Mouse (Mus musculus) liver, embryonic 13.5 days (tissue): ENCODE measurements around the gene Trim23. TPM values are rescaled to one million over a fixed set of nuclear protein-coding genes. Genes with fewer than 3 reads are reported as not detected.

Experiments used
- ATAC-seq: fragments of 200-750 bp; cut with Nextera tagmentation; 2 replicates; pipeline ENCODE4 v1.8.0; 2017; ENCODE audit warnings: low read depth, mild to moderate bottlenecking, moderate number of reproducible peaks, moderate library complexity
- DNase-seq: peaks from one replicate; pipeline ENCODE4 v3.0.0; 2022
- H3K27ac ChIP-seq: fragments of 300-500 bp; sonication (generic); 2 replicates; pipeline ENCODE4 v1.5.1; 2015; ENCODE audit warnings: moderate library complexity, mild to moderate bottlenecking, inconsistent platforms
- H3K27me3 ChIP-seq: fragments of 300-500 bp; sonication (generic); 2 replicates; pipeline ENCODE4 v1.6.1; 2015; ENCODE audit warnings: mild to moderate bottlenecking, inconsistent platforms
- H3K36me3 ChIP-seq: fragments of 300-500 bp; sonication (generic); 2 replicates; pipeline ENCODE4 v1.6.1; 2015; ENCODE audit warnings: mild to moderate bottlenecking, inconsistent platforms
- H3K4me1 ChIP-seq: fragments of 300-500 bp; sonication (generic); replicated peaks from 2 replicates; pipeline ENCODE4 v1.6.1; 2015; ENCODE audit warnings: inconsistent platforms
- H3K4me2 ChIP-seq: fragments of 300-500 bp; sonication (generic); 2 replicates; pipeline ENCODE4 v1.6.1; 2015; ENCODE audit warnings: inconsistent platforms, mild to moderate bottlenecking, moderate library complexity
- H3K4me3 ChIP-seq: fragments of 300-500 bp; sonication (generic); replicated peaks from 2 replicates; pipeline ENCODE4 v1.5.1; 2015; ENCODE audit warnings: mild to moderate bottlenecking, inconsistent platforms
- H3K9ac ChIP-seq: fragments of 300-500 bp; sonication (generic); 2 replicates; pipeline ENCODE4 v1.6.1; 2015; ENCODE audit warnings: mild to moderate bottlenecking, inconsistent platforms
- H3K9me3 ChIP-seq: fragments of 300-500 bp; sonication (generic); replicated peaks from 2 replicates; pipeline ENCODE4 v1.6.1; 2016; ENCODE audit warnings: inconsistent platforms
- WGBS: fragments of 180-500 bp; shearing (Covaris S2); methylation state at CpG from one replicate; pipeline ENCODE4 v1.1.7; 2015; ENCODE audit not compliant: insufficient replicate concordance; 5-methylcytosine and 5-hydroxymethylcytosine counted together
- polyA plus RNA-seq: library from polyadenylated mRNA; unstranded; fragments of >200 nt; fragmentation: Nextera tagmentation; extraction: Ambion mirVana; gene quantifications from 2 replicates; pipeline ENCODE4 v1.2.1, GENCODE M21; 2015

Gene Trim23
- polyA plus RNA-seq = 8.3 and 11.0 TPM in 2 replicates

- Histone ChIP-seq H3K4me2 (peak within 1 kb of the TSS; percentile 74), H3K36me3 (peaks cover 20% of the 10 kb centered on the region), H3K9me3 (no peaks in the 10 kb centered on the region), H3K27ac (peak within 1 kb of the TSS; percentile 92), H3K9ac (peak within 1 kb of the TSS; percentile 90), H3K4me1 (peaks cover 26% of the 10 kb centered on the region), H3K27me3 (no peaks in the 10 kb centered on the region), H3K4me3 (peak within 1 kb of the TSS; percentile 86)
- ATAC-seq (peak; percentile 98), DNase-seq (peak; percentile 94)
- WGBS = under 1% methylated on average over 38 of the region's 38 CpGs
These were observed at the start of gene Trim23 for GRCm38 (mm10) chr13:104178650-104179121. Gene Trim23, plus strand, starts transcription at chr13:104178797.

DNA sequence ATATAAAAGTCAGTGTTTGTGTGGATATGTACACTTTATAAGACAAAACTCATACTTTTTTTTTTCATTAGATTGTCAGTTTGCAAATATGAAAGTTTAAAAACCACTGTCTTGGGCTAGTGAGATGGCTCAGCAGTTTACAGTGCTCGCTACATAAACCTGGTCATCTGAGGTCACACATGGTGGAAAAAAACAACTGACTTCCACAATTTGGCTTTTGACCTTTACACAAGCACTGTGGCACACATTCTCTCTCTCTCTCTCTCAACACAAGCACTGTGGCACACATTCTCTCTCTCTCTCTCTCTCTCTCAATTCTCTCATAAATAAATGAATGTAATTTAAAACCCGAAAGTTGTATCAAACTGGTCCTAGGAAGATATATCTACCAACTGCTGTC is 46.0 kb upstream of the Trim23 start:
- Histone ChIP-seq H3K9ac (no peak overlapping the region), H3K27ac (no peak overlapping the region), H3K9me3 (no peaks in the 10 kb centered on the region), H3K4me2 (no peak overlapping the region), H3K36me3 (no peaks in the 10 kb centered on the region), H3K4me3 (no peak overlapping the region), H3K4me1 (no peaks in the 10 kb centered on the region), H3K27me3 (no peaks in the 10 kb centered on the region)
- no peak for ATAC-seq
- WGBS = 62% methylated on average over 2 of the region's 2 CpGs
- no peak for DNase-seq

GRCm38 (mm10) chr13:104134510-104135085 is 44.0 kb upstream of the Trim23 start:
- Histone ChIP-seq H3K9ac (no peak overlapping the region), H3K27ac (no peak overlapping the region), H3K27me3 (no peaks in the 10 kb centered on the region), H3K4me1 (no peaks in the 10 kb centered on the region), H3K4me2 (no peak overlapping the region), H3K9me3 (no peaks in the 10 kb centered on the region), H3K4me3 (no peak overlapping the region), H3K36me3 (no peaks in the 10 kb centered on the region)
- no peak for ATAC-seq
- DNase-seq = no peak
- 79% methylated on average over 4 of the region's 4 CpGs for WGBS

DNA sequence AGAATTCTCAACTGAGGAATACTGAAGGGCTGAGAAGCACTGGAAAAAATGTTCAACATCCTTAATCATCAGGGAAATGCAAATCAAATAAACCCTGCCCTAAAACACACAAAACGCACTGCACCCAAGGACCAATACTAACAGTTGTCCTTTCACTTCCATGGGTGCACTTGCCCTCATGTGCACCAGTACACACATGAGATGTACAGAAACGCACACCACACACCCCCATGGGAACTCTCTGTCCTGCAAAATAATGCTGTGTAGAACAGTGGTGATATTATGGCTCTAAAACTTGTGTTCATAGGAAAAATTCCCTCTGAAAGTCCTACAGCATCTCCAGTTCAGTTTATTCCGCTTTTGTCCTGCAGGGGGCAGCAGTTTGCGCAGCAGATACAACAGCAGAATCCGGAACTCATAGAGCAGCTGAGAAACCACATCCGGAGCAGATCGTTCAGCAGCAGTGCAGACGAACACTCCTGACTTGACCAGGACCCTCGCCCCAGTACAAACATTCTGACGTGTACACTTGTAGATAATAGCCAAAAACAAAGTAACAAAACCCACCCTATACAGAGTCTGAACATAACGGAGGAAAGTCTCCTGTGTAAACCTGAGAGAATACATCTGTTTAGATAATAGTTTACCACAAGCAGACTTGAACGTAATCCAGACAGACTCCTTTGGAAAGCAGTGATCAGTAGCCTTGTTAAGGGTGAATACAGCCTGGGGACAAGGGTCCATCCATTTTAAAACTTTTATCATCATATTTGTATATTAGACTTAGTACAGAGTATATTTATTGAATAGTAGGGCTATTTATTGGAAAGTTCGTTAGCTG is 39.0 kb upstream of the Trim23 start:
- Histone ChIP-seq H3K36me3 (peaks cover 27% of the 10 kb centered on the region), H3K27me3 (no peaks in the 10 kb centered on the region), H3K4me3 (peak overlapping the region; percentile 32; the same call in 1 of the 2 replicates), H3K9ac (no peak overlapping the region), H3K27ac (no peak overlapping the region), H3K4me1 (no peaks in the 10 kb centered on the region), H3K9me3 (no peaks in the 10 kb centered on the region), H3K4me2 (peak overlapping the region; percentile 57)
- DNase-seq (peak; percentile 57), ATAC-seq (peak; percentile 60)
- 25% methylated on average over 13 of the region's 13 CpGs for WGBS

DNA sequence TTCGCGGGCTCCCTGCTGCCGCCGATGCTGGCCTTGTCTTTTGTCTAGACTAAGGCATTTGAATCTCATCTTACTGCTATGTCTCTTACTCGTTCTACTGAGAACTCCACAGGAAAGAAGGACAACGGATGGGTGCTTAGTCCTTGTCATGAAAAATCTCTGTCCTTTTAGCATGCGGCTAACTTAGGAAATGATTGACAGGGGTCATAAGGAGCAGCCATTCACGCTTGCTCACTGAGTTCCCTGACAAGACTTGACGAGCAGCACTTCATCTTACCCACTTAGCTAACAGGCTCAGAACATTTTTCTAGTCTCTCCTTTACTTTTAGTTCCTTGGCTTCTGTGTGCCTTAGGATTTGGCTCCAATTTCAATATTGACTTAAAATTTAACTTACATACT is 33.7 kb upstream of the Trim23 start:
- H3K4me3 ChIP-seq = no peak overlapping the region
- H3K9ac ChIP-seq = no peak overlapping the region
- 84% methylated on average over 9 of the region's 9 CpGs for WGBS
- H3K27ac ChIP-seq = no peak overlapping the region
- ATAC-seq (no peak), DNase-seq (no peak)
- no peaks in the 10 kb centered on the region for H3K27me3 ChIP-seq
- peaks cover 75% of the 10 kb centered on the region for H3K36me3 ChIP-seq
- H3K9me3 ChIP-seq = no peaks in the 10 kb centered on the region
- H3K4me2 ChIP-seq = no peak overlapping the region
- no peaks in the 10 kb centered on the region for H3K4me1 ChIP-seq

DNA sequence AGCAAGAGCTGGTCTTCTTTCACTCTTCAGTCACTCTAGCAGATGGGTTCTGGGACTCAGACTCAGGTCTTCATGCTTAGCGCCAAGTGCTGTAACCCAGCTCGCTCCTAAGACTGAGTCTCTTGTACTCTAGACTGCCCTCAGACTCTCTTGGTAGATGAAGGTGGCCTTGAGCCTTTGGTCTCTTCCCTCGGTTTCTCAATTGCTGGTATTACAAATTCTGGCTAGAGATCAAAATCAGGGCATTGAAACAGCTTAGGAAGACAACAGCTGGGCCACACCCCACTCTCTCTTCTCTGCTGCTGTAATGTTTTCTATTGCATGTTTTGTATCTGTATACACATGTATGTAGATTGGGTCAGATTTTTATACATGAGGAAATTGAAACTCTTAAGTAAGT is 33.0 kb upstream of the Trim23 start:
- ATAC-seq = no peak
- Histone ChIP-seq H3K27ac (no peak overlapping the region), H3K4me1 (no peaks in the 10 kb centered on the region), H3K4me3 (no peak overlapping the region), H3K4me2 (no peak overlapping the region), H3K27me3 (no peaks in the 10 kb centered on the region), H3K9me3 (no peaks in the 10 kb centered on the region), H3K36me3 (peaks cover 76% of the 10 kb centered on the region), H3K9ac (no peak overlapping the region)
- WGBS = 84% methylated on average over 3 of the region's 3 CpGs
- DNase-seq = no peak

DNA sequence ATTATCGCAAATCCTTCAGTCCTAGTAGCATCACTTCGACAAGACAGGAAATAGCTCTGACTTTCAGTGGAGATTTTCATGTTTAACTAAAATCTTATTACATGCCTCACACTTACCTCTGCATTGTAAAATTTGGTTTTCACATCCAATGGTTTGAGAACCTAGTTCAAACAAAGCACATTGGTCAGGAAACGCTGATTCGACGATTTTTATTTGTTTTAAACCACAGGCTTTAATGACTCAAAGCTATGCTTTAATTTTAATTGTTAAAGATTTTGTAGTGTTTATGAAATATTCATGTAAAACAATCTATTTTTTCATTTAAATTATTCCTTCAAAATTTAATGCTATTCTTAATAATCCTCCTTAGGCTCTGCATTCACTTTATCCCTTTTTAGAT is 24.4 kb upstream of the Trim23 start:
- Histone ChIP-seq H3K27ac (no peak overlapping the region), H3K9ac (no peak overlapping the region), H3K27me3 (no peaks in the 10 kb centered on the region), H3K36me3 (peaks cover 47% of the 10 kb centered on the region), H3K4me3 (no peak overlapping the region), H3K4me2 (no peak overlapping the region), H3K9me3 (no peaks in the 10 kb centered on the region), H3K4me1 (no peaks in the 10 kb centered on the region)
- no peak for ATAC-seq
- 89% methylated on average over 5 of the region's 5 CpGs for WGBS
- no peak for DNase-seq

GRCm38 (mm10) chr13:104155106-104155505 is 23.5 kb upstream of the Trim23 start:
- ATAC-seq (no peak), DNase-seq (no peak)
- H3K4me2 ChIP-seq = no peak overlapping the region
- H3K4me3 ChIP-seq = no peak overlapping the region
- H3K4me1 ChIP-seq = no peaks in the 10 kb centered on the region
- no peaks in the 10 kb centered on the region for H3K9me3 ChIP-seq
- WGBS = 82% methylated on average over 7 of the region's 7 CpGs
- H3K9ac ChIP-seq = no peak overlapping the region
- no peak overlapping the region for H3K27ac ChIP-seq
- H3K27me3 ChIP-seq = no peaks in the 10 kb centered on the region
- H3K36me3 ChIP-seq = peaks cover 49% of the 10 kb centered on the region

DNA sequence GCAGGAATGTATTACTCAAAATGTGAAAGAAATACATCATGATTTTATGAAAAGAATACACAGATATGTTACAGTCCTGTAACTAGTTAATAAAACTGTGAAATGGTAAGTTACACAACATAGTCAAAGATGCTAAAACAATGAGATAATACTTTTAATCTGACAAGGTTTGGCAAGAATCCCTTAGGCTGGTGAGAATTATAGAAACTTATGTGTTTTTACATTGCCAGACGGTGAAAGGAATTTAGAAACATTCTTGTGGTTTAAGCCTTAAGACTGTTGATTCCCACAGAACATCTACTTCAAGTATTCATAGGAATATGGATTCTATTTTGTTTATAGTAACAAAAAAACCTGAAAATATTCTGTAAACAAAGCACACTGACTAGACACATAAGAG is 22.9 kb upstream of the Trim23 start:
- peaks cover 54% of the 10 kb centered on the region for H3K36me3 ChIP-seq
- no peak for DNase-seq
- no peaks in the 10 kb centered on the region for H3K27me3 ChIP-seq
- no peak overlapping the region for H3K9ac ChIP-seq
- no peak overlapping the region for H3K4me2 ChIP-seq
- no peak overlapping the region for H3K4me3 ChIP-seq
- no peak for ATAC-seq
- 78% methylated on average over 1 of the region's 1 CpGs for WGBS
- H3K9me3 ChIP-seq = no peaks in the 10 kb centered on the region
- no peak overlapping the region for H3K27ac ChIP-seq
- no peaks in the 10 kb centered on the region for H3K4me1 ChIP-seq

GRCm38 (mm10) chr13:104171711-104172110 is 6.9 kb upstream of the Trim23 start:
- Histone ChIP-seq H3K9ac (no peak overlapping the region), H3K4me2 (no peak overlapping the region), H3K27ac (no peak overlapping the region), H3K36me3 (peaks cover 26% of the 10 kb centered on the region), H3K9me3 (no peaks in the 10 kb centered on the region), H3K4me3 (no peak overlapping the region), H3K27me3 (no peaks in the 10 kb centered on the region), H3K4me1 (peaks cover 34% of the 10 kb centered on the region)
- ATAC-seq (no peak), DNase-seq (no peak)
- 82% methylated on average over 5 of the region's 5 CpGs for WGBS

GRCm38 (mm10) chr13:104172498-104172897 is 6.1 kb upstream of the Trim23 start:
- H3K27me3 ChIP-seq = no peaks in the 10 kb centered on the region
- ATAC-seq (peak; percentile 41; the same call in 1 of the 2 replicates), DNase-seq (no peak)
- no peaks in the 10 kb centered on the region for H3K9me3 ChIP-seq
- peaks cover 40% of the 10 kb centered on the region for H3K4me1 ChIP-seq
- H3K9ac ChIP-seq = no peak overlapping the region
- peaks cover 20% of the 10 kb centered on the region for H3K36me3 ChIP-seq
- no peak overlapping the region for H3K4me2 ChIP-seq
- H3K4me3 ChIP-seq = no peak overlapping the region
- no peak overlapping the region for H3K27ac ChIP-seq
